In the genomic region with DNA sequence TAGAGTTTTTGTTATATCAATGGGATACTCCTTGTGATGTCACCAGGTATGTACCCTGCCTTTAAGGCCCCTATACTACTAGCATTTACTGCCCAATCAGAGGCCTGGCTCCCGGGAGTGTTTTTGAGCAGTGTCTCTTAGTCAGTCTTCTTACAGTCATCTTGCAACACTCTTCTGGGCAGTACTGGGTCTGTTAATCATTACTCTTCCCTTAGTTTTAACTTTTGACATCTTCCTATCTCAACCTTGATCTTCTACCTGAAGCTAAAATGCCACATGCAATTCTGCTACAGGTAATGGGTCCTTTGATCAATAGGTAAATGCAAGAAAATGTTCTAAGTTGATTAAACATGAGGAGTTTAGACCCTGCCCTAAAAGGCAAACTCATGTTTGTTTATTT, we compare ENCODE assay signal across 36 mouse cellular contexts.
"Had no signal": no experiment of that assay in that cellular context is flagged by ENCODE, and none has a peak within 500 bp of the region (broad histone marks: within the 10 kb centered on the region; RNA-seq: fewer than 3 reads in every experiment).

No protein-coding gene starts in this region.

- H3K27ac ChIP-seq: heart, adult 2 months; heart, embryonic 10.5 days; heart, embryonic 13.5 days; heart, embryonic 15.5 days; hindbrain, embryonic 10.5 days; hindbrain, embryonic 12.5 days; hindbrain, embryonic 13.5 days; hindbrain, embryonic 14.5 days; hindbrain, embryonic 15.5 days; hindbrain, postnatal 0 days; intestine, embryonic 15.5 days; kidney, embryonic 15.5 days; kidney, postnatal 0 days; layer of hippocampus, adult 2 months had no signal

- H3K27me3 ChIP-seq: heart, embryonic 12.5 days; heart, embryonic 13.5 days; heart, embryonic 15.5 days; hindbrain, embryonic 12.5 days; hindbrain, embryonic 13.5 days; hindbrain, embryonic 15.5 days; intestine, embryonic 15.5 days; kidney, embryonic 15.5 days had no signal

- DNase-seq: heart, adult 18-20 months; heart, adult 2 months; heart, postnatal 10 days; heart, postnatal 14 days; heart, postnatal 36 days; heart, postnatal 4 days; kidney, adult 11 months; kidney, adult 18-20 months; kidney, adult 2 months; kidney, adult 8-10 months; kidney, adult 9 months; kidney, postnatal 10 days; kidney, postnatal 14 days; kidney, postnatal 25 days; kidney, postnatal 36 days; kidney, postnatal 4 days; layer of hippocampus, adult 9-11 months had no signal

- H3K9ac ChIP-seq: heart, embryonic 12.5 days; heart, embryonic 13.5 days; heart, embryonic 15.5 days; hindbrain, embryonic 12.5 days; hindbrain, embryonic 13.5 days; hindbrain, embryonic 14.5 days; hindbrain, embryonic 15.5 days; intestine, embryonic 15.5 days; kidney, embryonic 15.5 days had no signal

- H3K4me2 ChIP-seq: heart, embryonic 11.5 days; heart, embryonic 12.5 days; heart, embryonic 13.5 days; heart, embryonic 15.5 days; hindbrain, embryonic 12.5 days; hindbrain, embryonic 13.5 days; hindbrain, embryonic 14.5 days; hindbrain, embryonic 15.5 days; intestine, embryonic 15.5 days; kidney, embryonic 15.5 days had no signal

- H3K36me3 ChIP-seq: heart, embryonic 10.5 days; heart, embryonic 12.5 days; heart, embryonic 13.5 days; heart, embryonic 15.5 days; hindbrain, embryonic 10.5 days; hindbrain, embryonic 12.5 days; hindbrain, embryonic 13.5 days; hindbrain, embryonic 15.5 days; intestine, embryonic 15.5 days; kidney, embryonic 15.5 days had no signal

- H3K4me3 ChIP-seq: heart, adult 2 months; heart, embryonic 10.5 days; heart, embryonic 12.5 days; heart, embryonic 13.5 days; heart, embryonic 15.5 days; hindbrain, embryonic 10.5 days; hindbrain, embryonic 12.5 days; hindbrain, embryonic 13.5 days; hindbrain, embryonic 15.5 days; intestine, embryonic 15.5 days; kidney, embryonic 15.5 days; layer of hippocampus, adult 2 months had no signal

- H3K4me1 ChIP-seq: heart, embryonic 10.5 days; heart, embryonic 12.5 days; heart, embryonic 13.5 days; heart, embryonic 15.5 days; hindbrain, embryonic 10.5 days; hindbrain, embryonic 12.5 days; hindbrain, embryonic 13.5 days; hindbrain, embryonic 15.5 days; intestine, embryonic 15.5 days; kidney, embryonic 15.5 days had no signal

- H3K9me3 ChIP-seq: heart, embryonic 10.5 days; heart, embryonic 12.5 days; heart, embryonic 13.5 days; heart, embryonic 15.5 days; hindbrain, embryonic 10.5 days; hindbrain, embryonic 12.5 days; hindbrain, embryonic 13.5 days; hindbrain, embryonic 15.5 days; intestine, embryonic 15.5 days; kidney, embryonic 15.5 days had no signal

- ATAC-seq: hindbrain, embryonic 16.5 days; hindbrain, postnatal 0 days; inflammation-experienced regulatory T-cells, adult 6 months; intestine, embryonic 15.5 days; intestine, embryonic 16.5 days; intestine, postnatal 0 days had no signal
